Mouse (Mus musculus): Measurements from ENCODE around the gene Hspb2. TPM values are rescaled to one million over a fixed set of nuclear protein-coding genes. Genes with fewer than 3 reads are reported as not detected.

Gene Hspb2
- polyA plus RNA-seq, 1 experiment from 2014 or later, result 8.4 TPM

GRCm38 (mm10) chr9:50725921-50726590 lies 26.1 kb downstream of the Hspb2 start:
- WGBS, result 51% methylated on average over 8 of the region's 8 CpGs
- H3K27ac ChIP-seq (ENCODE audit: low read depth, low read length), result 0 out of 2 replicates have a peak overlapping the region, but pooled peaks have one; percentile 2
- ATAC-seq (ENCODE audit: insufficient read depth, low FRiP score, low TSS enrichment) (no peak), DNase-seq (ENCODE audit: low spot score) (peak; percentile 28)
- no peaks in the 10 kb centered on the region for H3K36me3 ChIP-seq (ENCODE audit: control insufficient read depth, insufficient read depth, low read length)
- peak overlapping the region; percentile 2; the same call in 1 of the 2 replicates for H3K9ac ChIP-seq (ENCODE audit: low read length)
- peaks cover 16% of the 10 kb centered on the region for H3K4me1 ChIP-seq (ENCODE audit: control insufficient read depth, insufficient read depth, low read length)
- H3K9me3 ChIP-seq (ENCODE audit: control insufficient read depth, low read length), result no peaks in the 10 kb centered on the region
- peak overlapping the region; percentile 83 for H3K4me2 ChIP-seq (ENCODE audit: low read depth)
- peak overlapping the region; percentile 61; the same call in 1 of the 2 replicates for H3K4me3 ChIP-seq (ENCODE audit: low read depth, low read length)
- no peaks in the 10 kb centered on the region for H3K27me3 ChIP-seq (ENCODE audit: control insufficient read depth, insufficient read depth, low read length)

GRCm38 (mm10) chr9:50724661-50725330 lies 27.4 kb downstream of the Hspb2 start:
- H3K4me1 ChIP-seq (ENCODE audit: control insufficient read depth, insufficient read depth, low read length), result peaks cover 16% of the 10 kb centered on the region
- no peak overlapping the region for H3K27ac ChIP-seq (ENCODE audit: low read depth, low read length)
- WGBS, result 46% methylated on average over 3 of the region's 3 CpGs
- ATAC-seq (ENCODE audit: insufficient read depth, low FRiP score, low TSS enrichment) (no peak), DNase-seq (ENCODE audit: low spot score) (no peak)
- H3K9me3 ChIP-seq (ENCODE audit: control insufficient read depth, low read length), result no peaks in the 10 kb centered on the region
- H3K36me3 ChIP-seq (ENCODE audit: control insufficient read depth, insufficient read depth, low read length), result no peaks in the 10 kb centered on the region
- H3K4me2 ChIP-seq (ENCODE audit: low read depth), result no peak overlapping the region
- no peaks in the 10 kb centered on the region for H3K27me3 ChIP-seq (ENCODE audit: control insufficient read depth, insufficient read depth, low read length)
- H3K4me3 ChIP-seq (ENCODE audit: low read depth, low read length), result no peak overlapping the region
- no peak overlapping the region for H3K9ac ChIP-seq (ENCODE audit: low read length)

GRCm38 (mm10) chr9:50724147-50724546 lies 28.0 kb downstream of the Hspb2 start:
- Histone ChIP-seq H3K27ac (ENCODE audit: low read depth, low read length) (no peak overlapping the region), H3K4me3 (ENCODE audit: low read depth, low read length) (no peak overlapping the region), H3K9ac (ENCODE audit: low read length) (no peak overlapping the region; the same call in 1 of the 2 replicates), H3K36me3 (ENCODE audit: control insufficient read depth, insufficient read depth, low read length) (no peaks in the 10 kb centered on the region), H3K4me1 (ENCODE audit: control insufficient read depth, insufficient read depth, low read length) (peaks cover 16% of the 10 kb centered on the region), H3K27me3 (ENCODE audit: control insufficient read depth, insufficient read depth, low read length) (no peaks in the 10 kb centered on the region), H3K4me2 (ENCODE audit: low read depth) (no peak overlapping the region), H3K9me3 (ENCODE audit: control insufficient read depth, low read length) (no peaks in the 10 kb centered on the region)
- 89% methylated on average over 2 of the region's 2 CpGs for WGBS
- ATAC-seq (ENCODE audit: insufficient read depth, low FRiP score, low TSS enrichment) (no peak), DNase-seq (ENCODE audit: low spot score) (no peak)

DNA sequence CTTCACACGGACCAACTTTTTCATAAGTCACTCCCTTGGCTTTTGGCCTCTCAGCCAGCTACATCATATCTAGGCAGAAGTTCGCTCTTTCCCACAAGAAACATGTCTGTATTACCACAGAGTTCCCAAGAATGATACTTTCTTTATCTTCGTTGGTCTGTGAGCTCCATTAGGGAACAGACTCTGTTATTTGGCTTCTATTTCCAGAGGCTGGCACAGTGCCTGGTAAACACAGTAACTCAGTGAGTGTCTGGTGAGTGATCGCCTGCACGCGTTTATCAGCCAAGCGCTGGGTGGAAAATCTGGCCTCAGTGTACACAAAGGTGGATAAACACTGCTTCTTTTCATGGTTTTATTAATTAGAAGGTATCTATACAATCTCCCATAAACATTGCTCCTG lies 28.7 kb downstream of the Hspb2 start:
- no peak overlapping the region for H3K9ac ChIP-seq (ENCODE audit: low read length)
- WGBS, result 81% methylated on average over 7 of the region's 7 CpGs
- H3K27me3 ChIP-seq (ENCODE audit: control insufficient read depth, insufficient read depth, low read length), result no peaks in the 10 kb centered on the region
- ATAC-seq (ENCODE audit: insufficient read depth, low FRiP score, low TSS enrichment) (no peak), DNase-seq (ENCODE audit: low spot score) (no peak)
- peaks cover 15% of the 10 kb centered on the region for H3K4me1 ChIP-seq (ENCODE audit: control insufficient read depth, insufficient read depth, low read length)
- H3K36me3 ChIP-seq (ENCODE audit: control insufficient read depth, insufficient read depth, low read length), result no peaks in the 10 kb centered on the region
- no peaks in the 10 kb centered on the region for H3K9me3 ChIP-seq (ENCODE audit: control insufficient read depth, low read length)
- H3K4me2 ChIP-seq (ENCODE audit: low read depth), result no peak overlapping the region
- H3K27ac ChIP-seq (ENCODE audit: low read depth, low read length), result no peak overlapping the region
- no peak overlapping the region for H3K4me3 ChIP-seq (ENCODE audit: low read depth, low read length)

DNA sequence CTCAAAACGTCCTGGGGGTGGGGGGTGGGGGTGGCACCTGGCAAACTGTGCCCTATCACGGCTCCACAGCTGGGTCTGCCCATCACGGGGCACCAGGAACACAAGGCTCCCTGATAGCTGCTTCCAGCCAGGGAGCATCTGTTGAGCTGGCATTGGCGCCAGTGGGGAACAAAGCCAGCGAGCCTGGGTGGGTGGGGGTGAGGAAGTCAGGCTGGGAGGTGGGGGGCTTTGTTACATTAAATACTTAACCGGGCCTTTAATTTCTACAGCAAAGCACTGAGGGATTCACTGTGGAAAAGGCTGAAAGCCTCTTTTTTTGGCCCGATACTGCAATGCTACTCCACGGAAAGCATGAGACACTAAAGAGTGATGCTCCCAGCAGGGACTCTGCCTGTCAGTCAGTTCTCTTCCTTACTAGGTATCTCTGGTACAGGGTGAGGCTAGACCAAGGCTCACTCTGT lies 29.7 kb downstream of the Hspb2 start:
- no peak for ATAC-seq (ENCODE audit: insufficient read depth, low FRiP score, low TSS enrichment)
- Histone ChIP-seq H3K27me3 (ENCODE audit: control insufficient read depth, insufficient read depth, low read length) (no peaks in the 10 kb centered on the region), H3K4me1 (ENCODE audit: control insufficient read depth, insufficient read depth, low read length) (peaks cover 13% of the 10 kb centered on the region), H3K4me3 (ENCODE audit: low read depth, low read length) (no peak overlapping the region), H3K27ac (ENCODE audit: low read depth, low read length) (no peak overlapping the region), H3K4me2 (ENCODE audit: low read depth) (no peak overlapping the region), H3K36me3 (ENCODE audit: control insufficient read depth, insufficient read depth, low read length) (no peaks in the 10 kb centered on the region), H3K9me3 (ENCODE audit: control insufficient read depth, low read length) (no peaks in the 10 kb centered on the region), H3K9ac (ENCODE audit: low read length) (no peak overlapping the region)
- WGBS, result 40% methylated on average over 8 of the region's 8 CpGs
- DNase-seq (ENCODE audit: low spot score), result no peak

GRCm38 (mm10) chr9:50721061-50721460 lies 31.1 kb downstream of the Hspb2 start:
- Histone ChIP-seq H3K9ac (ENCODE audit: low read length) (no peak overlapping the region), H3K36me3 (ENCODE audit: control insufficient read depth, insufficient read depth, low read length) (no peaks in the 10 kb centered on the region), H3K27me3 (ENCODE audit: control insufficient read depth, insufficient read depth, low read length) (no peaks in the 10 kb centered on the region), H3K9me3 (ENCODE audit: control insufficient read depth, low read length) (no peaks in the 10 kb centered on the region), H3K4me1 (ENCODE audit: control insufficient read depth, insufficient read depth, low read length) (peaks cover 6% of the 10 kb centered on the region; the same call in 1 of the 2 replicates), H3K4me3 (ENCODE audit: low read depth, low read length) (no peak overlapping the region), H3K27ac (ENCODE audit: low read depth, low read length) (no peak overlapping the region), H3K4me2 (ENCODE audit: low read depth) (no peak overlapping the region)
- DNase-seq (ENCODE audit: low spot score) (no peak), ATAC-seq (ENCODE audit: insufficient read depth, low FRiP score, low TSS enrichment) (no peak)
- 28% methylated on average over 12 of the region's 12 CpGs for WGBS

DNA sequence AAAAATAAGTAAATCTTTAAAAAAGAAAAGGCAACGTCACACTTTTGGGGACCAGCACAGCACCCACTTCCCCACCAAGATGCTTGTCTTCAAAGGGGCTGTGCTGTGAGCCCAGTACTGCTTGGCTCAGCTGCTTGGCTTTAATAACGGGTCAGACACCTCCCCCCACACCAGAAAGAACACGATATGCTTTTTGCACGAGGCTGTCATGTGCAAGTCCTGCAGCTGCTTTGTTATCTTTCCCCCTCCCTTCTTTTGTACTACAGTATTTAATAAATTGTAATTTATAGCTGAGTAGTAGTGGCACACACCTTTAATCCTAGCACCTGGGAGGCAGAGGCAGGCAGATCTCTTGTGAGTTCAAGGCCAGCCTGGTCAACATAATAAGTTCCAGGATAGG lies 33.3 kb downstream of the Hspb2 start:
- Histone ChIP-seq H3K9ac (ENCODE audit: low read length) (no peak overlapping the region), H3K9me3 (ENCODE audit: control insufficient read depth, low read length) (no peaks in the 10 kb centered on the region), H3K36me3 (ENCODE audit: control insufficient read depth, insufficient read depth, low read length) (no peaks in the 10 kb centered on the region), H3K27ac (ENCODE audit: low read depth, low read length) (no peak overlapping the region), H3K4me2 (ENCODE audit: low read depth) (no peak overlapping the region), H3K27me3 (ENCODE audit: control insufficient read depth, insufficient read depth, low read length) (no peaks in the 10 kb centered on the region), H3K4me1 (ENCODE audit: control insufficient read depth, insufficient read depth, low read length) (peaks cover 5% of the 10 kb centered on the region; the same call in 1 of the 2 replicates), H3K4me3 (ENCODE audit: low read depth, low read length) (no peak overlapping the region)
- WGBS, result 92% methylated on average over 4 of the region's 4 CpGs
- DNase-seq (ENCODE audit: low spot score) (no peak), ATAC-seq (ENCODE audit: insufficient read depth, low FRiP score, low TSS enrichment) (no peak)

DNA sequence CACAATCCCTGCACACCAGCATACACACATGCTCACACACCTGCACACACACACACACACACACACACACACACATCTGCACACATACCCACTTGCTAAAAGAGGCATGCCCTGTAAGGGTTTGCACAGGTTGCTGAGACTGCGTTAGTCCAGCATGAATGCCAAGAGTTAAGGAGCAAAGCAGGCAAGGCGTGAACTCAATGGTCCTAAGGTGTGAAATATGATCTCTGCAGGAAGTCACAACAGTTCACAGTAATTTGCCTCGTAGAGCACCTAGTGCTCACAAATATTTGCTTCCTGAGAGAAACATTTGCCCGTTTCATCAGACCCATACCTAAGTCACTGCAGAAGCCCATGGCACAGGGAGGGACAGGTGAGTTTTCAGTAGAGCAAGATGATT lies 38.0 kb downstream of the Hspb2 start:
- no peak overlapping the region for H3K27ac ChIP-seq (ENCODE audit: low read depth, low read length)
- no peak overlapping the region for H3K4me3 ChIP-seq (ENCODE audit: low read depth, low read length)
- H3K9ac ChIP-seq (ENCODE audit: low read length), result no peak overlapping the region
- 0 out of 2 replicates have a peak, but pooled peaks cover 2% of the 10 kb centered on the region for H3K36me3 ChIP-seq (ENCODE audit: control insufficient read depth, insufficient read depth, low read length)
- no peak overlapping the region for H3K4me2 ChIP-seq (ENCODE audit: low read depth)
- no peaks in the 10 kb centered on the region for H3K9me3 ChIP-seq (ENCODE audit: control insufficient read depth, low read length)
- no peak for ATAC-seq (ENCODE audit: insufficient read depth, low FRiP score, low TSS enrichment)
- H3K4me1 ChIP-seq (ENCODE audit: control insufficient read depth, insufficient read depth, low read length), result no peaks in the 10 kb centered on the region
- DNase-seq (ENCODE audit: low spot score), result no peak
- H3K27me3 ChIP-seq (ENCODE audit: control insufficient read depth, insufficient read depth, low read length), result no peaks in the 10 kb centered on the region
- 65% methylated on average over 4 of the region's 4 CpGs for WGBS

GRCm38 (mm10) chr9:50711337-50711736 lies 40.8 kb downstream of the Hspb2 start:
- H3K27ac ChIP-seq (ENCODE audit: low read depth, low read length), result no peak overlapping the region
- H3K27me3 ChIP-seq (ENCODE audit: control insufficient read depth, insufficient read depth, low read length), result no peaks in the 10 kb centered on the region
- ATAC-seq (ENCODE audit: insufficient read depth, low FRiP score, low TSS enrichment) (no peak), DNase-seq (ENCODE audit: low spot score) (no peak)
- H3K4me2 ChIP-seq (ENCODE audit: low read depth), result no peak overlapping the region
- no peak overlapping the region for H3K9ac ChIP-seq (ENCODE audit: low read length)
- H3K9me3 ChIP-seq (ENCODE audit: control insufficient read depth, low read length), result no peaks in the 10 kb centered on the region
- 0 out of 2 replicates have a peak, but pooled peaks cover 6% of the 10 kb centered on the region for H3K36me3 ChIP-seq (ENCODE audit: control insufficient read depth, insufficient read depth, low read length)
- H3K4me1 ChIP-seq (ENCODE audit: control insufficient read depth, insufficient read depth, low read length), result no peaks in the 10 kb centered on the region
- WGBS, result 85% methylated on average over 4 of the region's 4 CpGs
- H3K4me3 ChIP-seq (ENCODE audit: low read depth, low read length), result no peak overlapping the region
